Mouse (Mus musculus) limb, embryonic 12.5 days (tissue): ENCODE measurements around the gene Etl4. TPM values are rescaled to one million over a fixed set of nuclear protein-coding genes. Genes with fewer than 3 reads are reported as not detected.

ENCODE experiments used
- ATAC-seq: fragments of 200-750 bp; cut with Nextera tagmentation; 2 replicates; pipeline ENCODE4 v1.8.0; 2017; ENCODE audit warnings: low read depth, moderate TSS enrichment; ENCODE audit not compliant: insufficient number of reproducible peaks, insufficient read depth, low FRiP score, low TSS enrichment
- H3K27ac ChIP-seq: fragments of 300-500 bp; sonication (generic); 2 replicates; pipeline ENCODE4 v1.5.1; 2016; ENCODE audit warnings: mild to moderate bottlenecking, moderate library complexity
- H3K27me3 ChIP-seq: fragments of 300-500 bp; sonication (generic); 2 replicates; pipeline ENCODE4 v1.6.1; 2016; ENCODE audit warnings: mild to moderate bottlenecking, moderate library complexity
- H3K36me3 ChIP-seq: fragments of 300-500 bp; sonication (generic); 2 replicates; pipeline ENCODE4 v1.6.1; 2016; ENCODE audit warnings: mild to moderate bottlenecking, moderate library complexity
- H3K4me1 ChIP-seq: fragments of 300-500 bp; sonication (generic); replicated peaks from 2 replicates; pipeline ENCODE4 v1.6.1; 2016
- H3K4me2 ChIP-seq: fragments of 300-500 bp; sonication (generic); 2 replicates; pipeline ENCODE4 v1.6.1; 2016; ENCODE audit warnings: mild to moderate bottlenecking, moderate library complexity
- H3K4me3 ChIP-seq: fragments of 300-500 bp; sonication (generic); replicated peaks from 2 replicates; pipeline ENCODE4 v1.5.1; 2016; ENCODE audit warnings: mild to moderate bottlenecking
- H3K9ac ChIP-seq: fragments of 300-500 bp; sonication (generic); replicated peaks from 2 replicates; pipeline ENCODE4 v1.6.1; 2016; ENCODE audit warnings: mild to moderate bottlenecking, moderate library complexity
- H3K9me3 ChIP-seq: fragments of 300-500 bp; sonication (generic); 2 replicates; pipeline ENCODE4 v1.6.1; 2016; ENCODE audit warnings: mild to moderate bottlenecking, moderate library complexity
- WGBS: fragments of 180-500 bp; shearing (Covaris S2); methylation state at CpG from one replicate; pipeline ENCODE4 v1.1.7; 2016; 5-methylcytosine and 5-hydroxymethylcytosine counted together
- polyA plus RNA-seq: library from polyadenylated mRNA; unstranded; fragments of >200 nt; fragmentation: Nextera tagmentation; extraction: Ambion mirVana; gene quantifications from 2 replicates; pipeline ENCODE4 v1.2.1, GENCODE M21; 2016

The Etl4 gene
- polyA plus RNA-seq, 1 experiment from 2014 or later: 15.1 TPM

- ATAC-seq: no peak
- H3K27me3 ChIP-seq: peaks cover 5% of the 10 kb centered on the region; the same call in 1 of the 2 replicates
- 16% methylated on average over 11 of the region's 11 CpGs for WGBS
- H3K27ac ChIP-seq: no peak overlapping the region
- H3K9me3 ChIP-seq: no peaks in the 10 kb centered on the region
- peak overlapping the region; percentile 52 for H3K4me2 ChIP-seq
- H3K36me3 ChIP-seq: no peaks in the 10 kb centered on the region
- H3K4me1 ChIP-seq: 0 out of 2 replicates have a peak, but pooled peaks cover 13% of the 10 kb centered on the region
- H3K4me3 ChIP-seq: peak overlapping the region; percentile 3; the same call in 1 of the 2 replicates
- no peak overlapping the region for H3K9ac ChIP-seq
Observed at GRCm38 (mm10) chr2:20546496-20547348, 637.1 kb downstream of the Etl4 start.

- Histone ChIP-seq H3K4me3 (peak overlapping the region; percentile 3; the same call in 1 of the 2 replicates), H3K9me3 (no peaks in the 10 kb centered on the region), H3K36me3 (no peaks in the 10 kb centered on the region), H3K4me2 (peak overlapping the region; percentile 52), H3K4me1 (0 out of 2 replicates have a peak, but pooled peaks cover 13% of the 10 kb centered on the region), H3K27ac (no peak overlapping the region), H3K9ac (no peak overlapping the region), H3K27me3 (peaks cover 5% of the 10 kb centered on the region; the same call in 1 of the 2 replicates)
- peak; percentile 37; the same call in 1 of the 2 replicates for ATAC-seq
- 6% methylated on average over 5 of the region's 5 CpGs for WGBS
Observed at GRCm38 (mm10) chr2:20547349-20547677, 637.7 kb downstream of the Etl4 start.

- no peak overlapping the region for H3K27ac ChIP-seq
- no peak for ATAC-seq
- no peak overlapping the region for H3K9ac ChIP-seq
- H3K36me3 ChIP-seq: no peaks in the 10 kb centered on the region
- H3K9me3 ChIP-seq: no peaks in the 10 kb centered on the region
- peaks cover 5% of the 10 kb centered on the region; the same call in 1 of the 2 replicates for H3K27me3 ChIP-seq
- peak overlapping the region; percentile 52 for H3K4me2 ChIP-seq
- 32% methylated on average over 18 of the region's 18 CpGs for WGBS
- 0 out of 2 replicates have a peak, but pooled peaks cover 13% of the 10 kb centered on the region for H3K4me1 ChIP-seq
- peak overlapping the region; percentile 3; the same call in 1 of the 2 replicates for H3K4me3 ChIP-seq
Observed at GRCm38 (mm10) chr2:20547686-20548624, 638.4 kb downstream of the Etl4 start.

- Histone ChIP-seq H3K36me3 (no peaks in the 10 kb centered on the region), H3K4me1 (0 out of 2 replicates have a peak, but pooled peaks cover 13% of the 10 kb centered on the region), H3K27me3 (peaks cover 5% of the 10 kb centered on the region; the same call in 1 of the 2 replicates), H3K4me2 (no peak overlapping the region), H3K9me3 (no peaks in the 10 kb centered on the region), H3K9ac (no peak overlapping the region), H3K4me3 (no peak overlapping the region), H3K27ac (no peak overlapping the region)
- ATAC-seq: no peak
- WGBS: 58% methylated on average over 5 of the region's 5 CpGs
Observed at GRCm38 (mm10) chr2:20549065-20549464, 639.5 kb downstream of the Etl4 start.

GRCm38 (mm10) chr2:20549996-20550395 is 640.4 kb downstream of the Etl4 start:
- ATAC-seq: no peak
- no peak overlapping the region for H3K27ac ChIP-seq
- 61% methylated on average over 1 of the region's 1 CpGs for WGBS

GRCm38 (mm10) chr2:20555706-20556105 is 646.1 kb downstream of the Etl4 start:
- no peak overlapping the region for H3K4me2 ChIP-seq
- H3K9ac ChIP-seq: no peak overlapping the region
- H3K4me1 ChIP-seq: no peaks in the 10 kb centered on the region; the same call in 1 of the 2 replicates
- H3K27ac ChIP-seq: no peak overlapping the region
- 69% methylated on average over 3 of the region's 3 CpGs for WGBS
- H3K9me3 ChIP-seq: no peaks in the 10 kb centered on the region
- H3K4me3 ChIP-seq: no peak overlapping the region
- H3K36me3 ChIP-seq: no peaks in the 10 kb centered on the region
- ATAC-seq: no peak
- no peaks in the 10 kb centered on the region for H3K27me3 ChIP-seq

More at GRCm38 (mm10) chr2:20549996-20550395, 640.4 kb downstream of the Etl4 start:
- H3K36me3 ChIP-seq: no peaks in the 10 kb centered on the region
- peaks cover 5% of the 10 kb centered on the region; the same call in 1 of the 2 replicates for H3K27me3 ChIP-seq
- H3K4me2 ChIP-seq: no peak overlapping the region
- H3K4me3 ChIP-seq: no peak overlapping the region
- H3K4me1 ChIP-seq: 0 out of 2 replicates have a peak, but pooled peaks cover 13% of the 10 kb centered on the region
- H3K9me3 ChIP-seq: no peaks in the 10 kb centered on the region
- no peak overlapping the region for H3K9ac ChIP-seq

GRCm38 (mm10) chr2:20559083-20559482 is 649.5 kb downstream of the Etl4 start:
- H3K4me1 ChIP-seq: no peaks in the 10 kb centered on the region; the same call in 1 of the 2 replicates
- H3K4me3 ChIP-seq: no peak overlapping the region
- H3K4me2 ChIP-seq: no peak overlapping the region
- no peak overlapping the region for H3K9ac ChIP-seq
- WGBS: 73% methylated on average over 5 of the region's 5 CpGs
- ATAC-seq: no peak
- no peaks in the 10 kb centered on the region for H3K9me3 ChIP-seq
- no peaks in the 10 kb centered on the region for H3K36me3 ChIP-seq
- H3K27ac ChIP-seq: no peak overlapping the region
- H3K27me3 ChIP-seq: no peaks in the 10 kb centered on the region

GRCm38 (mm10) chr2:20559723-20560122 is 650.1 kb downstream of the Etl4 start:
- no peaks in the 10 kb centered on the region for H3K36me3 ChIP-seq
- H3K27ac ChIP-seq: no peak overlapping the region
- no peak overlapping the region for H3K4me2 ChIP-seq
- no peaks in the 10 kb centered on the region for H3K27me3 ChIP-seq
- H3K9me3 ChIP-seq: no peaks in the 10 kb centered on the region
- no peak overlapping the region for H3K4me3 ChIP-seq
- WGBS: 70% methylated on average over 2 of the region's 2 CpGs
- H3K4me1 ChIP-seq: no peaks in the 10 kb centered on the region; the same call in 1 of the 2 replicates
- no peak for ATAC-seq
- H3K9ac ChIP-seq: no peak overlapping the region

GRCm38 (mm10) chr2:20560581-20560980 is 651.0 kb downstream of the Etl4 start:
- WGBS: 87% methylated on average over 9 of the region's 9 CpGs
- no peak for ATAC-seq
- no peaks in the 10 kb centered on the region; the same call in 1 of the 2 replicates for H3K4me1 ChIP-seq
- no peaks in the 10 kb centered on the region for H3K27me3 ChIP-seq
- no peak overlapping the region for H3K4me2 ChIP-seq
- H3K36me3 ChIP-seq: no peaks in the 10 kb centered on the region
- H3K9ac ChIP-seq: no peak overlapping the region
- no peak overlapping the region for H3K27ac ChIP-seq
- H3K9me3 ChIP-seq: no peaks in the 10 kb centered on the region
- no peak overlapping the region for H3K4me3 ChIP-seq

- Histone ChIP-seq H3K27ac (no peak overlapping the region), H3K9ac (no peak overlapping the region)
- ATAC-seq: no peak
Observed at GRCm38 (mm10) chr2:20563036-20563435, 653.5 kb downstream of the Etl4 start.

GRCm38 (mm10) chr2:20568456-20568855 is 658.9 kb downstream of the Etl4 start:
- no peak overlapping the region for H3K9ac ChIP-seq
- no peak overlapping the region for H3K27ac ChIP-seq
- WGBS: 94% methylated on average over 1 of the region's 1 CpGs
- no peaks in the 10 kb centered on the region for H3K36me3 ChIP-seq
- no peak for ATAC-seq
- H3K4me3 ChIP-seq: no peak overlapping the region
- H3K9me3 ChIP-seq: no peaks in the 10 kb centered on the region
- H3K4me2 ChIP-seq: no peak overlapping the region
- no peaks in the 10 kb centered on the region for H3K4me1 ChIP-seq
- H3K27me3 ChIP-seq: no peaks in the 10 kb centered on the region

More at GRCm38 (mm10) chr2:20563036-20563435, 653.5 kb downstream of the Etl4 start:
- no peaks in the 10 kb centered on the region for H3K36me3 ChIP-seq
- WGBS: 17% methylated on average over 6 of the region's 6 CpGs
- no peaks in the 10 kb centered on the region for H3K27me3 ChIP-seq
- no peak overlapping the region for H3K4me3 ChIP-seq
- H3K4me2 ChIP-seq: no peak overlapping the region
- H3K9me3 ChIP-seq: no peaks in the 10 kb centered on the region
- H3K4me1 ChIP-seq: no peaks in the 10 kb centered on the region; the same call in 1 of the 2 replicates
